Mouse (Mus musculus) cerebellum, postnatal 4 days (tissue): ENCODE data around the gene Nolc1.
"Not testable (repeated sequence)": the region's sequence is repeated elsewhere in the genome, so short reads cannot be mapped to it uniquely, and the experiment has no call there.

Source experiments
- DNase-seq, 2 experiments: peaks; one replicate each; pipeline ENCODE4 v3.0.0; 2022; ENCODE audit warnings: low spot score in 2 of 2, mixed read lengths in 1 of 2

Nolc1 gene

GRCm38 (mm10) chr19:46091641-46092040, 16.0 kb downstream of the Nolc1 start:
- no peak for DNase-seq

- DNase-seq, result no peak
Measured at GRCm38 (mm10) chr19:46094144-46094543, 18.5 kb downstream of the Nolc1 start.

DNA sequence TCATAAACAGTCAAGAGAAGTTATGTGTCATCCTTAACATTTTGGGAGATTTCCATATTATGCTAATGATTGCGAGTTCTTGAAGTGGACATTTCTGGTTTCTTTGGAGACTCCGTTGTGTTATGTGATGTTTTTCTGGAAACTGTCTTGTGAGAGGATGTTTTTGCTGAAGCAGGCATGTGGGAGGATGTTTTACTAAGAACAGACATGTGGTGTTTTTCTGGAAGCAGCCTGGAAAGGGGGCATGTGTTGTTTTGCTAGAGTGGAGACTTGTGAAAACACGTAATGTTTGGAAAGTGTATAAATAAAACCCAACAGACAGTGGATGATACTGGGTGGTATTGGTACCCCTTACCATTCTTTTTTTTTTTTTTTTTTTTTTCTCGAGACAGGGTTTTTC, 19.6 kb downstream of the Nolc1 start:
- no peak for DNase-seq

- DNase-seq, result no peak
Measured at GRCm38 (mm10) chr19:46096396-46096795, 20.7 kb downstream of the Nolc1 start.

DNA sequence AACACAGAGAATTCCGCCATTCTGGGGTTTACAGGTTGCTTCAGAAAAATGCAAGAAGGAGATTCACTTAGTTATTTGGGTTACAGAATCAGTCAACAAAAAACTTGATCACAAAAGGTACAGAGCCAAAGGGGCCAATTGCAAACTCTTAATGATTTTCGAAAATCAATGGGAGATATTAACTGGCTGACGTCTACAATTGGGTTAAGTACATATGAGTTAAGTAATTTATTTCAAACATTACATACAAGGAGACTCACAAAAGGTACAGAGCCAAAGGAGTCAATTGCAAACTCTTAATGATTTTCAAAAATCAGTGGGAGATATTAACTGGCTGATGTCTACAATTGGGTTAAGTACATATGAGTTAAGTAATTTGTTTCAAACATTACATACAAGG, 23.9 kb downstream of the Nolc1 start:
- DNase-seq, result no peak

GRCm38 (mm10) chr19:46103437-46104186, 27.9 kb downstream of the Nolc1 start:
- DNase-seq, result no peak

DNA sequence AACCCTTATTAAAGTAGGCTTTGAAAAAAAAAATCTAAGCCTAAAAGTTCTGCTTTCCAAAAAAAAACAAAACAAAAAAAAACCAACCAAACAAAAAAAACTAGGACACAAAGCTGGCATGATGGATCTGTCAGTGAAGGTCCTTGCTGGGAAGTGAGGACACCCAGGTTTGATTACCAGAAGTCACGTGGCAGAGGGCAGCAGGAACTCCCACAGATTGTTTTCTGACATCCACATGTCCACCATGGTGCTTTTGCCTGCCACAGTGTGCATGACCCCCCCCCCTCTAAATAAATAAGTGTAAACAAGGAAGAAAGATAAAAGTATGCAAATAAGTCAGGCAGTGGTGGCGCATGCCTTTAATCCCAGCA, 28.5 kb downstream of the Nolc1 start:
- DNase-seq, result no peak

DNA sequence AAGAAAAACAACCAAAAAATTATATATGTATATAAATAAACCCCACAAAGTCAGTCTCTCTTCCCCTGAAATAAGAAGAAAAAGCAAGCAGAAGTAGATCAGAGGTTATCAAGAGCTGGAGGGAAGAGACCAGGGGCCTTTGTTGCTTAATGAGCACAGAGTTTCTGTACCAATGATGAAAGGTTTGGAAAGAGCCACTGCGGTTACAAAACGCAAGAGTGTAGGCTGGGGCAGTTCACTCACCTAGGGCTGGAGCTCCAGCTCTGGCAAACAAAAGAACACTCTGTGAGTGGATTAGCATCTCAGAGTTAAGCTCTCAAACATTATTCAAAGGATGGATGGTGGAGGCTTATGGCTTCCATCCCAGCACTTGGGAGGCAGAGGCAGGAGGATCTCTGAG, 34.6 kb downstream of the Nolc1 start:
- no peak for DNase-seq

DNA sequence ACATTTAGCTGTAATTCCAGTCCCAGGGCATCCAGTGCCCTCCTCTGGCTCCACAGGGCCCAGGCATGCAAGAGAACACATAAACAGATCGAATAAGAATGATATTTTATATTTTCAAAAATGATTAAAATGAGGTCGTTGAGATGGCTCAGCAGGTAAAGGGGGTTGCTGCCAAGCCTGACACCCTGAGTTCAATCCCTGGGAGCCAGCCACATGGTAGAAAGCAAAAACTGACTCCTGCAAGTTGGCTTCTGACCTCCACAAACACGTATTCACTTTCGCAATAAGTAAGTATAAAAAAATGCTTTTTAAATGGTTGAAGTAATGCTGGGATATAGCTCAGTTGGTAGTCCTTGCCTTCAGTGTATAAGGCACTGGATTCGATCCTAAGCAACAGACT, 35.1 kb downstream of the Nolc1 start:
- no peak for DNase-seq

GRCm38 (mm10) chr19:46114617-46115016, 39.0 kb downstream of the Nolc1 start:
- no peak for DNase-seq

DNA sequence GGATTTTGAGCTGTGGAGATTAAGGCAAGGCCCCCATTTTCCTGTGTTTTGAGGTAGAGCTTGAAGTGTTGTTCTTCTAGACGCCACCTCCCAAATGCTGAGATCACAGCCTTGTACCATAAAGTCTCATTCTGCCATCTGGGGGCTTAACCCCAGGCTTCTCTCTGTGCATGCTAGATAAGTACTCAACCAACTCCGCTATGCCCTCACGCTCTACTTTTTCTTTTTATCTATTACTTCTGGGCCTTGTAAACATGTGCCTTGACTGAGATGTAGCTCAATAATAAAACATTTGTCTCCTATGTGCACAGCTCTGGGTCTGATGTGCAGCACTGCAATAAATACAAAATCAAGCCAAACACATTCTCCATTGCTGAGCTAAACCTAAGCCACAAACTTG, 43.8 kb downstream of the Nolc1 start:
- no peak for DNase-seq

DNA sequence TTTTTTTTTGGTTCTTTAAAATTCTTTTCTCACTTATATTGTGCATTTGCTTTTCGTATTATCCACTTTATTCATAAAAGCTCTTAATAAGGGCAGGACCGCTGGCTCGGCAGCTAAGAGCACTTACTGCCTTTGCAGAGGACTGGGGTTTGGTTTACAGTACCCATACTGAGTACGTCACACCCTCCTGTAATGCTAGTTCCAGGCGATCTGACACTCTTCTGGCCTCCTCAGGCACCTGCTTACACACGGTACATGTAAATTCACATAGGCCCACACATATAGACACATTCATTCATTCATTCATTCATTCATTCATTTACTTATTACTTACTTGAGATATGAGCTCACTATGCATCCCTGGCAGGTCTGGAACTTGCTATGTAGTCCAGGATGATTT, 45.2 kb downstream of the Nolc1 start:
- no peak for DNase-seq

GRCm38 (mm10) chr19:46123876-46124275, 48.2 kb downstream of the Nolc1 start:
- no peak for DNase-seq

- DNase-seq, result no peak
Measured at GRCm38 (mm10) chr19:46124651-46125050, 49.0 kb downstream of the Nolc1 start.

DNA sequence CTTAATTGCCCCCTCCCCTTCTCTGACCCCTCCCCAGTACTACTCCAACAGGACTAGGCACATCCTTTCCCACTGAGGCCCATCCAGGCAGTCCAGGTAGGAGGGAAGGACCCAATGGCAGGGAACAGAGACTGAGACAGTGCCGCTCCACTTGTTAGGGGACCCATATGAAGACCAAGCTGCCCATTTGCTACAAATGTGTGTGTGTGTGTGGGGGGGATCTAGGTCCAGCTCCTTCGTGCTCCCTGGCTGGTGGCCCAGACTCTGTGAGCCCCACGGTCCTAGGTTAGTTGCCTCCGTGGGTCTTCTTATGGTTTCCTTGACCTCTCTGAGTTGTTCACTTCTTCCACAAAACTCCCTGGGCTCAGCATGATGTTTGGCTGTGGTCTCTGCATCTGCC, 50.6 kb downstream of the Nolc1 start:
- no peak for DNase-seq

DNA sequence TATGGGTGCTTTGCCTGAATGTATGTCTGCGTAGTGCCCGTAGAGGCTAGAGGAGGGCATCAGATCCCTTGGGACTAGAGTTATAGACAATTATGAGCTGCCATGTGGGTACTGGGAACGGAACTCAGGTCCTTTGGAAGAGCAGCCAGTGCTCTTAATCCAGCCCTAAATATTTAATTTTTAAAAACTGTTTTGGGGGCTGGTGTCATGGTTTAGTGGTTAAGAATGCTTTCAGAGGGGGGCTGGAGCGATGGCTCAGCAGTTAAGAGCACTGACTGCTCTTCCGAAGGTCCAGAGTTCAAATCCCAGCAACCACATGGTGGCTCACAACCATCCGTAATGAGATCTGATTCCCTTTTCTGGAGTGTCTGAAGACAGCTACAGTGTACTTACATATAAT, 54.1 kb downstream of the Nolc1 start:
- not testable (repeated sequence) for DNase-seq

DNA sequence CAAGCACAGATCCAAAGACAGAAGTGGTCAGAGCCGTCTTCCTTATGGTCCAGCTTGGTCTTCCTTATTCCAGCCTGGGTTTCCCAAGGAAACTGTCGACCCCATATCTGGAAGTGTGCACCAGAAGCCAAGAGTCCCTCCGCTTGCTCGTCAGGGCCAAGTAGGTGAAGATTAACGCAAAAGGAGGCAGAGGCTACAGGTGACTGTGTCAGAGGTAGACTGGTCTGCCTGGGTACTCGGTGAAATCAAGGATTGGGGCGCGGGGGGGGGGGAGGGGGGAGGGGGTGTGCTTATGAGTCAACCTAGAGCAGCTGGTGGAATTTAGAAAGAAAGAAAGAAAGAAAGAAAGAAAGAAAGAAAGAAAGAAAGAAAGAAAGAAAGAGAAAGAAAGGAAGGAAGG, 55.6 kb downstream of the Nolc1 start:
- no peak for DNase-seq

DNA sequence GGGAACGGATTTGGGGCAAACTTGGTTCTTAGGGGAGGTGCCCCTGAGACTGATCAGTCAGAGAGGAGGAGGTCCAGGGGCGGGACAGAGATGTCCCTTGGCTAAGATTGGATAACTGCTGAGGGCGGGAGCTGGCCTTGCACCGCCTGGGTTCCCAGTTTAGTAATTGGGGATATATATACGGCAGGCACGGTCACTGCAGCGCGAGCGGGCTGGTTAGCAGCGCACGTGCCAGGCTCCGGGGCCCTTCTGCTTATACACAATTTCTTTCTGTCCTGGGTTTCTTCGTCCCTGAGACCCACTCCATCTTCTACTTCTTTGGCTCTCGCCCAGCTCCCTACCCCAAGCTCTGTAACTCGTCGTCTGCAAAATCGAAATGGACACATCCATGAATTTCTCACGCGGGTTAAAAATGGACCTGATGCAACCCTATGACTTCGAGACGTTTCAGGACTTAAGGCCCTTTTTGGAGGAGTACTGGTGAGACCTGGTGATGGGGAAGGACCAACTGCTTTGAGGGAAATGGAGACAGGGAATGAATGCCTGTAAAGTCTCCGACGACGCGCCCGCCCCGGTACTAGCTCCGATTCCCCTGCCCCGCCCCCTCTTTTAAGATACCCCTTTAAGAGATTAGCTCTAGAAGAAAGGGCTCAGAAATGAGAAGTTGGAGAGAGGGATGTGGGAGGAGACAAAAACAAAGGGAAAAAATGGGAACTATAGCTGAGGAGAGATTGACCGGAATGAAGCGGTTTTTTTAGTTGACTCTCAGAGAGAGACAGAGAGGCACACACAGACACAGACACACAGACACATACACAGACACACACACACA, 56.2 kb downstream of the Nolc1 start, which contains the start of gene Elovl3:
TSS of gene Elovl3 (plus strand) at position 204 of the 832 bp plus-strand sequence.
- no peak for DNase-seq

DNA sequence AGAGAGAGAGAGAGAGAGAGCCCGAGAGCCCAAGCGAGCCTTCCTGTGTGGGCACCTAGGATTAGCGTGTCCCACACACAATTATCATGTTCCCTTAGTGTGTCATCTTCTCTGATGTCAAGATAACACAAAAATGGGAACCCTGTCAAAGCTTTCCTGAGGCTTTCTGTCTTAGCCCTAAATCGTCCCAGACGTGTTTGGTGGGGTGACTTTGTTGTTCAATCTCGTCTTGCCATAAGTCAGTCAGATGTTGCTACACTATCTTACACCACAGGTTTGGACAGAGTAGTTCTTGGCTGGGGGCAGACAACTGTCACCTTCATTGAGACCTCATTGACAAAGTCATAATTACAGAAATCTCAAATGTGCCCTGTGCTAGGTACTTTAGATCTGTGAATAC, 56.9 kb downstream of the Nolc1 start:
- no peak for DNase-seq
